Mouse (Mus musculus) frontal cortex, postnatal 14 days (tissue): ENCODE data around the gene Cadm2.

Experiments used
- DNase-seq, 2 experiments: peaks; one replicate each; pipeline ENCODE4 v3.0.0; 2022; ENCODE audit warnings: low spot score in 2 of 2

Gene Cadm2

GRCm38 (mm10) chr16:67620826-67621505 lies at the start of gene Cadm2:
Gene Cadm2, minus strand, starts transcription at chr16:67620908.
- peak; percentile 93 to 94 for DNase-seq

GRCm38 (mm10) chr16:67646930-67647329 lies 26.2 kb upstream of the Cadm2 start:
- DNase-seq, result no peak

GRCm38 (mm10) chr16:67643651-67644050 lies 22.9 kb upstream of the Cadm2 start:
- peak in 1 of 2 experiments; percentile 7 for DNase-seq

GRCm38 (mm10) chr16:67619906-67620781 lies 564 bp downstream of the Cadm2 start:
- DNase-seq, result peak; percentile 73

- DNase-seq, result no peak
Observed at GRCm38 (mm10) chr16:67619416-67619815, 1.3 kb downstream of the Cadm2 start.

GRCm38 (mm10) chr16:67618817-67619216 lies 1.9 kb downstream of the Cadm2 start:
- no peak for DNase-seq

- DNase-seq, result peak; percentile 65 to 72
Observed at GRCm38 (mm10) chr16:67617811-67618210, 2.9 kb downstream of the Cadm2 start.

- no peak for DNase-seq
Observed at GRCm38 (mm10) chr16:67617256-67617655, 3.5 kb downstream of the Cadm2 start.

GRCm38 (mm10) chr16:67613876-67614275 lies 6.8 kb downstream of the Cadm2 start:
- DNase-seq, result no peak

- no peak for DNase-seq
Observed at GRCm38 (mm10) chr16:67610904-67611681, 9.6 kb downstream of the Cadm2 start.

GRCm38 (mm10) chr16:67609116-67609515 lies 11.6 kb downstream of the Cadm2 start:
- no peak for DNase-seq

GRCm38 (mm10) chr16:67608499-67608898 lies 12.2 kb downstream of the Cadm2 start:
- DNase-seq, result no peak

- DNase-seq, result no peak
Observed at GRCm38 (mm10) chr16:67605661-67606060, 15.0 kb downstream of the Cadm2 start.

- no peak for DNase-seq
Observed at GRCm38 (mm10) chr16:67599981-67600380, 20.7 kb downstream of the Cadm2 start.

GRCm38 (mm10) chr16:67598841-67599240 lies 21.9 kb downstream of the Cadm2 start:
- DNase-seq, result no peak

GRCm38 (mm10) chr16:67591015-67591414 lies 29.7 kb downstream of the Cadm2 start:
- DNase-seq, result no peak

- no peak for DNase-seq
Observed at GRCm38 (mm10) chr16:67578842-67579517, 41.7 kb downstream of the Cadm2 start.

- no peak for DNase-seq
Observed at GRCm38 (mm10) chr16:67575557-67575956, 45.2 kb downstream of the Cadm2 start.

GRCm38 (mm10) chr16:67526992-67527391 lies 93.7 kb downstream of the Cadm2 start:
- DNase-seq, result no peak

- no peak for DNase-seq
Observed at GRCm38 (mm10) chr16:67524878-67525277, 95.8 kb downstream of the Cadm2 start.

GRCm38 (mm10) chr16:67518311-67518710 lies 102.4 kb downstream of the Cadm2 start:
- DNase-seq, result no peak

- no peak for DNase-seq
Observed at GRCm38 (mm10) chr16:67515549-67515948, 105.2 kb downstream of the Cadm2 start.
